Mouse (Mus musculus) cerebellum, postnatal 36 days (tissue): ENCODE results near the gene Cd24a.

Experiments
- DNase-seq, 2 experiments: peaks; one replicate each; pipeline ENCODE4 v3.0.0; 2021 to 2022; ENCODE audit warnings: mixed read lengths in 2 of 2

Cd24a gene

GRCm38 (mm10) chr10:43629857-43630256, 51.8 kb downstream of the Cd24a start:
- no peak for DNase-seq

DNA sequence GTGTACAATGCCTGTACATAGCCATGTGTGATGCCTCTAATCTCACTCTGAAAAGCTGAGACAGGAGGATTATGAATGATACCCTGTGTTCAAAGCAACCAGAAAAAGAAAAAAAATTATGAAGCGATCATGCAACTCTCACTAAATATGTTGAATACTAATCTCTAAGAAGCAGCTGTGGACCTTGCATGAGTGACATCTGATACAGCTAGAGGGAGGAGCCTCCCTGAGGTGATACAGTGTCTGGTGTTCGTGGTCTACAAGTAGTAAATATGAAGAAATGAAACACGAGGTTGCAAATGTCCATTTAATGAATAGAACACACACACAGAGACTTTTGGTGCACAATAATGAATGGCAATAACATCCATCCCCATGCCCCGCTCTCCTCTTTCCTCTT, 52.5 kb downstream of the Cd24a start:
- DNase-seq, result no peak

DNA sequence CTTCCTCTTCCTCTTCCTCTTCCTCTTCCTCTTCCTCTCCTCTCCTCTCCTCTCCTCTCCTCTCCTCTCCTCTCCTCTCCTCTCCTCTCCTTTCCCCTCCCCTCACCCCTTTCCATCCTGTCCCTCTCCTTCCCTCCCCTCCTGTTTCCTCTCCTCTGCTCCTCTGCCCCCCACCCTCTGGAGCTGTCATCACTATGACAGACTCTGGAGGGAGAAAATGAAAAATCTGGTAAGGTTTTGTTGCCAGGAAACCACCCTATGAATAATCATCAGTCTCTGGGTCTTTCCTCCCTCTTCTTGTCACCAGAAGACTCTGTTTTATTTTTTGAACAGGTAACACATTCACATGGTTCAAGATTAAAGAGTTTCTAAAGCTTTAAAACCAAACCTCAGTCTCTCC, 53.0 kb downstream of the Cd24a start:
- DNase-seq, result no peak

- DNase-seq, result no peak
These were observed 53.7 kb downstream of the Cd24a start for GRCm38 (mm10) chr10:43631639-43632354.

GRCm38 (mm10) chr10:43633117-43633516, 55.0 kb downstream of the Cd24a start:
- DNase-seq, result no peak
